Mouse (Mus musculus) CH12.LX (cell line): ENCODE data around the gene Aff3. TPM values are rescaled to one million over a fixed set of nuclear protein-coding genes. Genes with fewer than 3 reads are reported as not detected.

Experiments used
- DNase-seq: peaks from one replicate; pipeline ENCODE4 v3.0.0-alpha.2; 2013; ENCODE audit errors: extremely low read depth
- H3K27ac ChIP-seq: 2 replicates; pipeline ENCODE4 v1.5.1; 2012; ENCODE audit warnings: low read depth, mild to moderate bottlenecking, control low read depth, moderate library complexity; ENCODE audit not compliant: insufficient read depth
- H3K27me3 ChIP-seq: replicated peaks from 2 replicates; pipeline ENCODE3; 2012; ENCODE audit warnings: inconsistent platforms
- H3K36me3 ChIP-seq, 2 experiments: replicated peaks in 1 of 2; 2 replicates each; pipeline versions ENCODE3 to v1.6.1; 2012; ENCODE audit warnings: inconsistent platforms in 1 of 2, low read length in 1 of 2, mild to moderate bottlenecking in 1 of 2, mixed read lengths in 1 of 2, moderate library complexity in 1 of 2; ENCODE audit not compliant: control insufficient read depth in 1 of 2, insufficient read depth in 1 of 2
- H3K4me1 ChIP-seq, 2 experiments: 2 replicates each; pipeline ENCODE4 v1.6.1; 2012; ENCODE audit warnings: inconsistent platforms in 1 of 2, moderate library complexity in 1 of 2; ENCODE audit not compliant: insufficient read depth in 2 of 2, control insufficient read depth in 1 of 2
- H3K4me2 ChIP-seq: 2 replicates; pipeline ENCODE4 v1.6.1; 2012; ENCODE audit warnings: low read depth, mild to moderate bottlenecking, control low read depth; ENCODE audit not compliant: poor library complexity, insufficient read depth, severe bottlenecking
- H3K4me3 ChIP-seq, 3 experiments: fragments of 150-350 bp in 1 of 3; sonication (generic) in 1 of 3; replicated peaks in 1 of 3; 2 replicates each; pipeline versions ENCODE3 to v1.5.1; 2011 to 2012; ENCODE audit warnings: low read depth in 2 of 3, low read length in 2 of 3, mild to moderate bottlenecking in 2 of 3, moderate library complexity in 2 of 3, control low read depth in 1 of 3, improper control_type of control experiment in 1 of 3, inconsistent platforms in 1 of 3, mixed read lengths in 1 of 3; ENCODE audit not compliant: poor library complexity in 1 of 3
- H3K79me2 ChIP-seq: replicated peaks from 2 replicates; pipeline ENCODE4 v1.6.1; 2012; ENCODE audit warnings: mild to moderate bottlenecking, moderate library complexity; ENCODE audit not compliant: control insufficient read depth, poor library complexity, insufficient read depth, severe bottlenecking; ENCODE audit errors: extremely low read depth
- H3K9ac ChIP-seq: 2 replicates; pipeline ENCODE4 v1.6.1; 2012; ENCODE audit warnings: low read depth, mild to moderate bottlenecking, control low read depth, moderate library complexity; ENCODE audit not compliant: insufficient read depth
- H3K9me3 ChIP-seq: replicated peaks from 2 replicates; pipeline ENCODE3; 2012; ENCODE audit warnings: low read length, inconsistent platforms, mixed read lengths
- BHLHE40 ChIP-seq: IDR thresholded peaks from 2 replicates; pipeline ENCODE4 v1.6.1; 2011; ENCODE audit warnings: mild to moderate bottlenecking, low read depth, low read length, improper control_type of control experiment
- CHD2 ChIP-seq: IDR thresholded peaks from 2 replicates; pipeline ENCODE4 v1.6.1; 2011; ENCODE audit warnings: low read length, improper control_type of control experiment
- CTCF ChIP-seq, 2 experiments: IDR thresholded peaks in 1 of 2; conservative IDR thresholded peaks in 1 of 2; 2 replicates each; pipeline ENCODE4 v1.5.1; 2011 to 2012; ENCODE audit warnings: low read depth in 2 of 2, low read length in 2 of 2, improper control_type of control experiment in 1 of 2, inconsistent platforms in 1 of 2, mild to moderate bottlenecking in 1 of 2, moderate library complexity in 1 of 2
- E2F4 ChIP-seq: IDR thresholded peaks from 2 replicates; pipeline ENCODE4 v1.6.1; 2011; ENCODE audit warnings: low read depth, low read length, improper control_type of control experiment; ENCODE audit not compliant: insufficient replicate concordance
- EP300 ChIP-seq: IDR thresholded peaks from 2 replicates; pipeline ENCODE4 v1.6.1; 2011; ENCODE audit warnings: low read length, improper control_type of control experiment
- ETS1 ChIP-seq: conservative IDR thresholded peaks from 2 replicates; pipeline ENCODE4 v1.6.1; 2012; ENCODE audit warnings: low read depth, mild to moderate bottlenecking, inconsistent platforms, low read length, improper control_type of control experiment, moderate library complexity
- GABPA ChIP-seq: IDR thresholded peaks from 2 replicates; pipeline ENCODE4 v1.6.1; 2012; ENCODE audit warnings: low read depth, low read length, improper control_type of control experiment, inconsistent platforms; ENCODE audit not compliant: insufficient replicate concordance
- HCFC1 ChIP-seq: IDR thresholded peaks from 2 replicates; pipeline ENCODE4 v1.6.1; 2012; ENCODE audit warnings: low read depth, mild to moderate bottlenecking, inconsistent platforms, low read length, improper control_type of control experiment
- IRF4 ChIP-seq: IDR thresholded peaks from 2 replicates; pipeline ENCODE4 v1.6.1; 2014; ENCODE audit warnings: low read depth, mild to moderate bottlenecking, inconsistent platforms, low read length, improper control_type of control experiment
- JUN ChIP-seq: IDR thresholded peaks from 2 replicates; pipeline ENCODE4 v1.6.1; 2011; ENCODE audit warnings: low read depth, mild to moderate bottlenecking, low read length, improper control_type of control experiment, moderate library complexity; ENCODE audit not compliant: insufficient read depth
- MAFK ChIP-seq: IDR thresholded peaks from 2 replicates; pipeline ENCODE4 v1.6.1; 2011; ENCODE audit warnings: low read length, improper control_type of control experiment; ENCODE audit not compliant: insufficient replicate concordance
- MAZ ChIP-seq: IDR thresholded peaks from 2 replicates; pipeline ENCODE4 v1.6.1; 2012; ENCODE audit warnings: low read depth, mild to moderate bottlenecking, inconsistent platforms, low read length, improper control_type of control experiment, moderate library complexity
- MXI1 ChIP-seq: IDR thresholded peaks from 2 replicates; pipeline ENCODE4 v1.6.1; 2011; ENCODE audit warnings: mild to moderate bottlenecking, low read depth, low read length, improper control_type of control experiment
- NRF1 ChIP-seq: IDR thresholded peaks from 2 replicates; pipeline ENCODE4 v1.6.1; 2014; ENCODE audit warnings: low read depth, mild to moderate bottlenecking, inconsistent platforms, low read length, improper control_type of control experiment, moderate library complexity
- POLR2A ChIP-seq: IDR thresholded peaks from 2 replicates; pipeline ENCODE4 v1.6.1; 2011; ENCODE audit warnings: low read depth, mild to moderate bottlenecking, improper control_type of control experiment, low read length
- POLR2AphosphoS2 ChIP-seq: IDR thresholded peaks from 2 replicates; pipeline ENCODE4 v1.6.1; 2011; ENCODE audit warnings: low read depth, low read length, improper control_type of control experiment
- RAD21 ChIP-seq: IDR thresholded peaks from 2 replicates; pipeline ENCODE4 v1.6.1; 2011; ENCODE audit warnings: low read depth, mild to moderate bottlenecking, low read length, improper control_type of control experiment, moderate library complexity
- SIN3A ChIP-seq: IDR thresholded peaks from 2 replicates; pipeline ENCODE4 v1.6.1; 2012; ENCODE audit warnings: low read length, improper control_type of control experiment, inconsistent platforms
- SMC3 ChIP-seq: IDR thresholded peaks from 2 replicates; pipeline ENCODE4 v1.6.1; 2011; ENCODE audit warnings: low read depth, low read length, improper control_type of control experiment
- TCF12 ChIP-seq: IDR thresholded peaks from 2 replicates; pipeline ENCODE4 v1.6.1; 2014; ENCODE audit warnings: low read depth, mild to moderate bottlenecking, inconsistent platforms, low read length, improper control_type of control experiment
- ZC3H11A ChIP-seq: IDR thresholded peaks from 2 replicates; pipeline ENCODE4 v1.6.1; 2012; ENCODE audit warnings: low read depth, mild to moderate bottlenecking, inconsistent platforms, low read length, improper control_type of control experiment
- ZKSCAN1 ChIP-seq: IDR thresholded peaks from 2 replicates; pipeline ENCODE4 v1.6.1; 2012; ENCODE audit warnings: low read depth, inconsistent platforms, low read length, improper control_type of control experiment, borderline replicate concordance
- dilution Hi-C: fragments of 300-500 bp; cut with MboI; formaldehyde crosslinking; loops from 2 replicates; pipeline ENCODE4 v1.14.3; 2020; ENCODE audit warnings: low sequenced_read_pairs; ENCODE audit not compliant: extremely low pct_unique_long_range_greater_than_20kb, extremely low pct_ligation_motif_present
- in situ Hi-C: fragments of 300-500 bp; cut with MboI; formaldehyde crosslinking; loops from 3 replicates; pipeline ENCODE4 v1.14.3; 2019; ENCODE audit warnings: low sequenced_read_pairs, low pct_ligation_motif_present, low pct_unique_long_range_greater_than_20kb, mixed read lengths
- polyA plus RNA-seq: library from polyadenylated mRNA; unstranded; fragments of >175 nt; gene quantifications from 2 replicates; pipeline ENCODE4 v1.2.1, GENCODE M21; 2012; ENCODE audit warnings: low read depth; ENCODE audit not compliant: insufficient read length
- total RNA-seq, 2 experiments: library from RNA; depleted of rRNA; stranded (reverse); fragments of 300-350 nt in 1 of 2; fragments of >200 nt in 1 of 2; gene quantifications; 2 replicates each; pipeline ENCODE4 v1.2.3; 2012 to 2014

The Aff3 gene
- total and polyA plus RNA-seq, 3 experiments = 5.1 to 29.9 (median 7.7) TPM

GRCm38 (mm10) chr1:38387438-38387837 lies 277.3 kb downstream of the Aff3 start:
- Histone ChIP-seq H3K27me3 (no peaks in the 10 kb centered on the region), H3K4me3 (no peak overlapping the region), H3K79me2 (no peaks in the 10 kb centered on the region), H3K27ac (no peak overlapping the region), H3K36me3 (peaks cover 0 to 55% of the 10 kb centered on the region in 2 experiments), H3K9ac (no peak overlapping the region), H3K4me2 (no peak overlapping the region), H3K9me3 (no peaks in the 10 kb centered on the region), H3K4me1 (0 out of 4 replicates have a peak, but pooled peaks cover 0 to 2% of the 10 kb centered on the region in 2 experiments)
- in situ Hi-C loops (no loop called here), dilution Hi-C loops (no loop called here)
- TF ChIP-seq RAD21 (no peak), ETS1 (no peak), POLR2A (no peak), MXI1 (no peak), POLR2AphosphoS2 (no peak), MAFK (no peak), E2F4 (no peak), GABPA (no peak)
- DNase-seq = no peak

DNA sequence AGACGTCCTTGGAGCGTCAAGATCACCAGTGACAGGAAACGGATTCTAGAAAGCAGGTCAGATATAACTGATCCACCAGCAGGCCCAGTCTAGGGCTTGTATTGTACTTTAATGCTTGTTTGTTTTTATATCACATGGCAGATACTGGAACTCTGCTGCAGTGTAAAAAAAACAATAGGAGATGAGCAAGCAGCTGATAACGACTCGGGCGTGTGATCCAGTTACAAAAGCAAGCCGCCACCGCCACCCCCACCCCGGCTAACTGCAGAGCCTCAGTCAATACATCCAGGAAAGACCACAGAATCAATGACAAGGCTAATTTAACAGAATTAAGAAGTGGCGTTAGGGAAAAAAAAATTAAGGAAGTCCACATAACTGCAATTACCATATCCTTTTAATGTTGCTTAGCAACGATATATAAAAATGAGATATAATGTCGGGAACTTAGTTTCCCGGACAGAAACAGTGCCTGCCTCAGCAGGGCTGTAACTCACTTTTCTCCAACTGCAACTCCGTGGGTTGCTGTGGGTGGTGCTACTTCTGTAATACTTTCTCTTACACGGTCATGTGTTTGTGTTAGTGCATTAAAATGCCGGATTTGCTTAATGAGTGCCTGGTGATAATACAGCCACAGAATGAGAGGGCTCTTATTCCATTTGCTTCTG lies 280.2 kb downstream of the Aff3 start:
- no peak for DNase-seq
- H3K4me3 ChIP-seq = no peak overlapping the region
- no peak overlapping the region for H3K27ac ChIP-seq
- H3K79me2 ChIP-seq = no peaks in the 10 kb centered on the region
- no peaks in the 10 kb centered on the region for H3K27me3 ChIP-seq
- peaks cover 7% of the 10 kb centered on the region for H3K9me3 ChIP-seq
- TF ChIP-seq EP300 (no peak), NRF1 (no peak), IRF4 (no peak), MXI1 (no peak), ZKSCAN1 (no peak), HCFC1 (no peak), JUN (no peak), CTCF (conservative IDR thresholded peaks at IDR 0.05 in 1 of 2, IDR thresholded peaks at IDR 0.05 in 1 of 2; ENCODE audit: low read depth in 2 of 2, low read length in 2 of 2) (no peak), SMC3 (no peak), TCF12 (no peak), MAZ (no peak), CHD2 (no peak), BHLHE40 (no peak), ZC3H11A (no peak), SIN3A (no peak)
- peaks cover 0 to 65% of the 10 kb centered on the region in 2 experiments for H3K36me3 ChIP-seq
- in situ Hi-C loops (no loop called here), dilution Hi-C loops (no loop called here)
- no peak overlapping the region for H3K4me2 ChIP-seq
- H3K4me1 ChIP-seq = no peaks in the 10 kb centered on the region
- H3K9ac ChIP-seq = no peak overlapping the region
